Mouse (Mus musculus) cerebellum, postnatal 4 days (tissue): ENCODE results near the gene Gtf2h3.
"Not testable (repeated sequence)": the region's sequence is repeated elsewhere in the genome, so short reads cannot be mapped to it uniquely, and the experiment has no call there.

Experiments
- DNase-seq, 2 experiments: peaks; one replicate each; pipeline ENCODE4 v3.0.0; 2022; ENCODE audit warnings: low spot score in 2 of 2, mixed read lengths in 1 of 2

The Gtf2h3 gene

DNA sequence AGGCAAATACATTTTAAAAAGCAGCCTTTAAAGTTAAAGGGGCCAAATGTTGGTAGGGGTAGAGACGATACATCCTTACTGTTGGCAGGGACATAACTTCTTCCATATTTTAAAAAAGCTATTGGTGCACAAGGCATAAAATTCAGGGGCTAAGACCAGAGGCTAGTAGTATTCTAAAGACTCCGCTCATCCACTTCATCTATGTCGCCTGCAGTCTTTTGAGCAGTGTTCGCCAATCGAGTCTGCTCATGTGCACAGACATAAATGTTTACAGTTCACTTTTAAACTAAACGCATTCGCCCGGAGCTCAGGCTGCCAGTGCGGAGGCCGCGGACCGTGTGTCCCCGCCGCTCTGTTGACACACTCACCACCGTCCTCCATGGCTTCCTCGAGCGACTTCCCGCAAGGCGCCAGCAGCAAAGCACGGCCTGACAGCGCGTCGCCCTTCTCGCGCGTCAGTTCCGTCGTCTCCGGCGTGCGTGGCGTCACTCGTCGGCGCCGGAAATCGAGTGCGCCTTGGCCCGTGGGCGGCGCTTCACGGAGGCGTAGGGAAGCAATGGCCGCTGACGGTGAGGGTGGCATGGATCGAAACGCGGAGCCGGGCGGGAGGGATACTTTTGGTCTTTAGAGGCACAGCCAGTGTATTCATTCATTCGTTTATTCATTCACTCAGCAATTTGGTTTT, at the start of gene Gtf2h3, which contains the start of gene Eif2b1:
Gene Gtf2h3, plus strand, starts transcription at position 508 of the 685 bp plus-strand sequence.
Gene Eif2b1, minus strand, starts transcription at position 499 of the 685 bp plus-strand sequence.
- DNase-seq = peak; percentile 92 to 95

DNA sequence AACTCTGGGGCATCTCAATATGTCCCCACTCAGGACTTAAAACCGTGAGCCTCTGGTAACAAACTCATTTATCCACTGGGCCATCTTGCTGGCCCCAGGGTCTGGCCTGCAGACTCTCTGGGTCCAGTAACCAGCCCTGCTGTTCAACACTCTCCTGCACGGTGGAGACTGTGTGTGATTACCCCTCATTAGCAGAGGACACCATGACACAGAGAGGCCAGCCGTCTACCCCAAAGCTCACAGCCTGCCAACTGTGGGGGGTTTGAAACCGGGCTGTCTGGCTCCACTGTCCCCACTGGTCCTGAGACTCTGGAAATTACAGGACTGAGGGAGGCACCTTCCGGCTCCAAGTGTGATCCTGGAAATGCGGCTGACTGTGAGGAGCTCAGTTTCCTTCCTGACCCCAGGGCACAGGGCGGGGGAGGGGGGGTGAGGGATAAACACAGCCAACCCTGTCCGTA, 49.7 kb upstream of the Gtf2h3 start:
- no peak for DNase-seq

DNA sequence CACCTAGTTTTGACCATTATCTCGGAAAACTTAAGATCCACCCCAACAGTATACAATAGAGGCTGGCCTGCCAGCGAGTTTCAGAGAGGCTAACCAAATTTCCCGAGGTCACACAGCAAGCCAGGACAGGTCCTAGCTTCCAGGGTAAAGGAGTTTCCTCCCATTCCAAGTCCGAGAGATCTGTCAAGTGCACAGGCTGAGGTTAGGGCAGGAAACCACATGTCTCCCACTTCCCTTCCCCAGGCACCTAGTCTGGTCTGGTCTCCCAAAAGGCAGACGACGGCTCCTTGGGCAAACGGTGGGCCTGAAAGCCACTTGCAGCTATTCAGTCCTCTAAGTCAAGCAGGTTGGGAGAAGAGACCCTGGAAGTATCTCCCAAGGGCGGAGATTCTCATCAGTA, 49.2 kb upstream of the Gtf2h3 start:
- DNase-seq = no peak

DNA sequence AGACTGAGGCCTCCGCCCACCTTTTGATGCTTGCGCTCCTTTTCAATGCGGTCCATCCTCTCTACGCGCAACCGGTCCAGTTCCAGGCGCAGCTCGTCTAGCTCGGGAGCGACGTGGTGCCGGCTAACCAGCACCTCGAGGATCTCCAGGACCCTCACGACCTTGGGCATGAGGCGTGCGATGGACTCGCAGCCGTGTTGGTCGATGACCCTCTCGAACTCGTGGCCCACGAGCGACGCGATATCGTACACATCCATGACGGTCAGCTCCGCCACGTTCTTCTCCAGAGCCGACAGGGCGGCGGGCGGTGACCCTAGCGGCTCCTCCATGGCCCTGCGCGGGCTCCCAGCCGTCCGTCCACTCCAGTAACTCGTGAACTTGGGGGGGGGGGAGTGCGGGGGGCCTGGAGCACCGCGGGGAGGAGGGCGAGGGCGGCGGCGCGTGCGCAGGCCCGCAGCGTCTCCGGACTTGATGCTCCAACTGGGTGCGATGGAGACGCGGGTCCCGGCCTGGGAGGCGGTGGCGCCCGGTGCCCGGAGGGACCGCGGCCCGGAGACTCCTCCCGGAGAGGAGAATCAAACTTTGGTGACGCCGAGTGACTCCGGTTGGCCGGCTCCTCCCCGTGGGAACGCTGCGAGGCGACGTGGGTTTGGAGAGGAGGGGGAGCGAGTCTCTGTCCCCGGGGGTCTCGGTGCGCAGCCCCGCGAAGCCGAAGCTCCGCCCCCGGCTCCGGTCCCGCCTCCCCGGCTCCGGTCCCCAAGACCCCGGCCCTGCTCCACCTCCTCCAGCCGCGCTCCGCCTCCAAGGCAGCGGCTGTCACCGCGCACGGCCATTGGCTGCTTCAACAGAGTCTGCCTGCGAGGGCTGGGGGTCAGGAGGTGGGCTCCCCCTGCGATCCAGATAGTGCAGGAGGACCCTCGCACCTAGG, 48.0 kb upstream of the Gtf2h3 start, which contains the start of gene Rilpl1:
Gene Rilpl1, minus strand, starts transcription at position 737 of the 928 bp plus-strand sequence.
- peak; percentile 74 to 83 for DNase-seq

DNA sequence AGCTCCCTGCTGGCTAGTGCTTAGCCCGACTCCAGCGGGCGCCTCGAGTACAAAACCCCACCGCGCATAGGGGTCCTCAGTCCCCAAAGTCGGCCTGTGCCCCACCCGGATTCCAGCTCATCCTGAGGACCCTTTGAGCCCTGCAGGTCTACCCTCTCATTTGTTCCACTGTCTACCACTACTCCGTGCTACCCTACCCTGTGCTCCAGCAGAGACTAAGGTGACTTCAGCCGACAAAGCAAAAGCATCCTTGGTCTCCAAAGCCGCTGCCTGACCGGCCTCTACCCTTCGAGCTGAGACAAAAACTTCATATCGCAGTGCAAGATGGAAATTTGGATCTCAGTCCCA, 47.4 kb upstream of the Gtf2h3 start:
- no peak for DNase-seq

DNA sequence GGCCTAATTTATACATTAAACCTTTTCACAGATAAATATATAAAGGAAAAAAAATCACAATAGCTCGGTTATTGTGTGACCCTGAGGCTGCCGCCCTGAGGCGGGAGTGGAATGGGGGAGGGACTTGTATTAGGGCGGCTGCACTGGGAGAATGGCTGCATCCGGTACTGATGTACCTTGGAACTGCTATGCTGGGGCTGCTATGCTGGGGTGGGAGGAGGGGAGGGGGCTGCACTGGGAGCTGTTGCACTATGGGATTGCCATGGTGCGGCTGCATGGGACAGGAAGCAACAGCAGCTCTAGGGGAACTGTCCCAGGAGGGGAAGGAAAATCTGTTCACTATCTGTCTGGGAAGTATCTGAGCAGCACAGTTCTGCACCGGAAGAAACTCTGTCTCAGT, 46.5 kb upstream of the Gtf2h3 start:
- no peak for DNase-seq

DNA sequence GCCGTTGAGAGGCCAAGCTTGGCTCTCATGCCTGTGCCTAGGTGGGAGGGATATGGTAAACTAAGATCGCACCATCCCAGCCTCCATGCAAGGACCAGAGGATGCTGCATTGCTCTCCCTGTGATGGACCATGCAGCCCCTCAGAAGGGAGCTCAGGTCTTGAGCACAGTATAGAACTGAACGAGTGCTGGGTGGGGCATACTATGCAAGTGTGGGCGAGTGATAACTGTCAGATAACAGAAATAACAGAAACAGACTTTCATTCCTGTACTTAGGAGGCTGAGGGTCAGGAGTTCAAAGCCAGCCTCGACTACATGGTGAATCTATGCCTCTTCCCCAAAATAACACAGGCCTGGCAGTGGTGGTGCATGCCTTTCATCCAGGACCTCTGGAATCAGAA, 43.9 kb upstream of the Gtf2h3 start:
- DNase-seq = no peak

DNA sequence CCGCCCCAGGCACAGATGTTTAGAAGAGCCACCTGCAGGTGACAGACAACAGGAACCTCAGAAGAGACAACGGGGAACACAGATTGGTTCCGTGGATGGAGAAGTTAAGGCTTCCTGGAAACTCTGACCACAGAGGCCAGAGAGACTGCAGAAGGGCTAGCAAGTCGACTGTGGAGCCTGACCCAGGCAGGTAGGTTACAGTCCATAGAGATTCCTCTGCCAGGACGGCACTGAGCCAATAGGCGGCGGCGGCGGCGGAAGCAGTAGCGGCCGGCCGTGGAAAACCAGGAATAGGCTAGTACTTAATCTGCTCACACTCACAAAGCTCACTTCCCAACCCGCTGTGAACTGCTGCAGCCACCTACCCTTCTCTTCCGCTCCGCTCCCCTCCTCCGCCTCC, 42.2 kb upstream of the Gtf2h3 start:
- DNase-seq = no peak

DNA sequence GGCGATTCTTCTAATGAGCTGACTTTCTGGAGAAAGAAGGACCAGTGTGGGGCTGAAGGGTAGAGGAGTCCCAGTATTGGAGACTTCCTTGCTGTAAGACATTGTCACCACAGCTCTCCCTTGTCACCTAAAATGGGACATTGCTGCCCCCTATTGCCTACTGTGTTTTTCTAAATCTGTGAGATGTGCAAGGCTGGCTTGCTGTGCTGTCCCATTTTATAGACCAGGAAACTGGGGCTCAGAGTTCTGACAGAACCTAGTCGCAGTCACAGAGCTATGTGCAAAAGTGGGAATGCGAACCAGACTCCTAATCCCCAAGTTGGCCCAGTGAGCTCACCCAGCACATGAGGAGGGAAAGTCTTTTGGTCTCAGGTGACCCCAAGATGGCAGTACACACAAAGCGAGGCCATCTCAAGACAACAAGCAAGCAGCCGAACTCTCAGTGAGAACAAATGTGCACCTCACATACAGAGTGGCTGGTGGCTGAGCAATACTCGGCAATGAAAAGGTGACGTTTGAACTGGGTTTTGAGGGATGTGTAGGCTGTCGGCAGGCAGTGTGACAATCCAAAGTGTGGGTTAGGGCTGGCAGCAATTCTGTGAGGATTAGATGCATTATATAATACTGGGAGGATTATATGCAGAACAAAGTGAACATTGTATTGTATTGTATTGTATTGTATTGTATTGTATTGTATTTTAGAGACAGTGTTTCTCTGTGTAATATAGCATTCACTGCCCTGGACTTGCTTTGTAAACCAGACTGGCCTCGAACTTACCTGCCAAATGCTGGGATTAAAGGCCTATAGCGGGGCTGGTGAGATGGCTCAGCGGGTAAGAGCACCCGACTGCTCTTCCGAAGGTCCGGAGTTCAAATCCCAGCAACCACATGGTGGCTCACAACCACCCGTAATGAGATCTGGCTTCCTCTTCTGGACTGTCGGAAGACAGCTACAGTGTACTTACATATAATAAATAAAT, 39.8 kb upstream of the Gtf2h3 start:
- peak in 1 of 2 experiments; percentile 31 for DNase-seq

DNA sequence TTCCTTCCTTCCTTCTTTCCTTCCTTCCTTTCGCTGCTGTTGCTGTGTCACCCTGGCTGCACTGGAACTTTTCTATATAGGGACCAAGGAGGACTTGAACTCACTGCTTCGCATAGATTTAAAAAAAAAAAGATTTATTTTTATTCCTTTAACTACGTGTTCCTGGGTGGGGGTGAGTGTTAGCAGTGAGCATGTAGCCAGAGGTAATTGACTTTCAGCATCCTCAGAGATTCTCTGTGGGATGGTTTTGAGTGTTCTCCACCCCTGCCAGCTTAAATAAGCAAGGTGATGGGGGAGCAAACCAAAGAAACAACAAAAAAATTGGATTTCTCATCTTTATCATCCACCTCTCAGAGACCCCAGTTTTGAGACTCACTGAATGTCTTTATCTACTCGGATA, 39.0 kb upstream of the Gtf2h3 start:
- DNase-seq = no peak

DNA sequence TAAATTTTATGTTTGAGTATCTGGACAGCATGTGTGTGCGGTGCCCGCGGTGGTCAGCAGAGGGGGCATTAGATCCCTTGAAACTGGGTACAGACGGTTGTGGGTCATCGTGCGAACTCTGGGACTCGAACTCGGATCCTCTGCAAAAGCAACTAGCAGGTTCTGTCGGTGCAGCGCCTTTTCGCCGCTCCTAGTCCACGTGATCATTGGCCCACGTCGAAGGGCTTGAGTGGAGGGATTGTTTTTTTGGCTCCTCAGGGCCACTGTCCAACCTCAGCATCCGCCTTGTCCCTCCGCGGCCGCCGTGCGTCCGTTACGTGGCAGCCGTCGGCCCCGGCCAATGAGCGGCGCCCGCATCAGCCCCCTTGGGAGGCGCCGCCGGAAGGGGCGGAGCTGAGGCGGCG, 38.6 kb upstream of the Gtf2h3 start, which contains the start of gene Tmed2:
Gene Tmed2, plus strand, starts transcription at position 313 of the 404 bp plus-strand sequence.
- peak; percentile 79 to 93 for DNase-seq

DNA sequence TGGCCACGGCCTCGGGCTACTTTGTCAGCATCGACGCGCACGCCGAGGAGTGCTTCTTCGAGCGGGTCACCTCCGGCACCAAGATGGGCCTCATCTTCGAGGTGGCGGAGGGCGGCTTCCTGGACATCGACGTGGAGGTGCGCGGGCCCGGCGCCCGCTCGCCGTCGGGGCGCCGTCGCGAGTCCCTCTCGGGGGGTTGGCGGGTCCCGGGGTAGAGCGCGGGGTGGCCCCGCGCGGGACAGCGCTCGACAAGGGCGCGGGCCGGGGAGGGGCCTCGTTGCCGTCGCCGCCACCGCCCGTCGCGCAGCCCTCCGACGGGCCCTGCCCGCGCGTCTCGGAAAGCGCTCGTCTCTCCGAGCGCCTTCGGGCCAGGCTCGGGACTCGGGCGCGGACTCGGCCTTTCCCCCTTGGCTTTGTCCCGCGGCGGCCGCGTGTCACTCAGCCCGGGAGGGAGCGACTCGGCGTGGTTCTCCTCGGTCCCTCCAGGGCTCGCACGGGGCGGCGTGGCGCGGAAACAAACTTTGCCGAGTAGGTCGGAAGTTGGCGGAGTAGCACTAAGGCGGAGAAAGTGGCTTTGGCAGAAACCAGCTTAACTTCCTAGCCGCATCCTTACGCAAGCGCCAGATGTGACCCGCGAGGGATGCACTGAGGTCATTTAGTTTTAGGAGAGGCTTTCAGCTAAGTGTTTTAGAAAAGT, 37.9 kb upstream of the Gtf2h3 start:
- peak in 1 of 2 experiments; percentile 59 for DNase-seq

DNA sequence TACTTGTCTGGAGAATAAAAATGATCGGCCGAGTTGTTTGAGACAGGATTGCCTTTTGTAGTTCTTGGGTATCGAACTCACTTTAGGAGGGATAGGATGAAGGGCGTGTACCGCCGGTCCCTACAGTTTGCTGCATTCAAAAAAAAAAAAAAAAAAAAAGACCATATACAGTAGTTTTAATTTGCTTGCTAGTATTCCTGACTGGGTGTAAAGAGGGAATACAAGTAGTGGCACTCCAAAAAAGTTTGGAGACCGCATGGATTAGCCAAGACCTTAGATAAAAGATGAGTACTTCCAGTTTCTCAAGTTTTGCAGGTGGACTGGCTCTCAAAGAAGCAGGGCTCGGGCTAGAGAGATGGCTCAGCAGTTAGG, 37.4 kb upstream of the Gtf2h3 start:
- no peak for DNase-seq

DNA sequence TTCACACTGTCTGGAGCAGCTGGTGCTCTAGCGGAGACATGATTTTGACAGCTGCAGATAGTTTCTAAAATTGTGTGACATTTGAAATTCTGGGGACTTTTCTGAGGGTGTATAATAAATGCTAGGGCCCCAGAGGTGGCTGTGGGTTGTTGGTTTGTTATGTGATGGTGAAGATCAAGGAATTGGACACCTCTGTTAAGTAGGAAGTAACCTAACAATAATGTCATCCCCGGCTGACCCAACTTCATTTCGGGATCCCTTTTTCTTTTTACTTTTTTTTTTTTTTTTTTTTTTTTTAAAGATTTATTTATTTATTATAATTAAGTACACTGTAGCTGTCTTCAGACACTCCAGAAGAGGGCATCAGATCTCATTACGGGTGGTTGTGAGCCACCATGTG, 28.2 kb upstream of the Gtf2h3 start:
- not testable (repeated sequence) for DNase-seq

DNA sequence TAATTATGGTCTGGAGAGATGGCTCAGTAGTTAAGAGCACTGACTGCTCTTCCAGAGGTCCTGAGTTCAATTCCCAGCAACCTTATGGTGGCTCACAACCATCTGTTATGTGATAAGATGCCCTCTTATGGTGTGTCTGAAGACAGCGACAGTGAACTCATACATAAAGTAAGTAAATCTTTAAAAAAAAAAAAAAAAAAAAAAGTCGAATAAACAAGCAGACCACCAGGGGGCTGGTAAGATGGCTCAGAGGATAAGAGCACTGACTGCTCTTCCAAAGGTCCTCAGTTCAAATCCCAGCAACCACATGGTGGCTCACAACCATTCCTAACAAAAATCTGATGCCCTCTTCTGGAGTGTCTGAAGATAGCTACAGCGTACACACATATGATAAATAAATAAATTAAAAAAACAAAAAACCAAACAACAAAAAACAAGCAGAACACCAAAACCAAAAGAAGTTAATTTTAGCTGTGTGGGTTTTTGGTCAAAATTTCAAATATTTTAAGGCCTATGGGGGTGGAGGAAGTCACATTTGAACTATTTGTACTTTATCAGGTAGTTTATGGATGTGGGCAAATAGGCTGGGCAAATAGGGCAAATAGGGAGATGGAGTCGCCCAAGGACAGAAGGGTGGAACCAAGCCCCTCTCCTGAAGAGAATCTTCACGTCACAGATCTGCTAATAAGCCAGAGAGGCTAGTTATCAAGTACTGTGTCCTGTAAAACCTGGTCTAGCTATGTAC, 27.4 kb upstream of the Gtf2h3 start:
- not testable (repeated sequence) for DNase-seq

DNA sequence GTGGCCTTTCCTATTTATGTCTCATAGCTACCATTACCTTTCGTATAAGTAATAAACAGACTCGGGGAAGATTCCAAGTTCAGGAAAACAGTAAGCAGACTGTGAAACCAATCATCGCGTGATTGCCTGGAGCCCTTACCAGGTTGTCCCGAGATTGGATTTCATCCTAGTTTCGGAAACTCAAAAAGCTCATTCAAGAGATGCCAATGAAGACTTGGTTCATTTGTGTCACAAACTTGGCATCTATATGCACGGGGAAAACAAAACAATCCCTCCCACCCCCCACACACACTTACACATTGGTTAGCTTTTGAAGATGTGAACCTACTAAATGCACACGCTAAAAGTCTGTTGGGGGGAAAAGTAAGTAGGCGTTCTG, 26.9 kb upstream of the Gtf2h3 start:
- no peak for DNase-seq

DNA sequence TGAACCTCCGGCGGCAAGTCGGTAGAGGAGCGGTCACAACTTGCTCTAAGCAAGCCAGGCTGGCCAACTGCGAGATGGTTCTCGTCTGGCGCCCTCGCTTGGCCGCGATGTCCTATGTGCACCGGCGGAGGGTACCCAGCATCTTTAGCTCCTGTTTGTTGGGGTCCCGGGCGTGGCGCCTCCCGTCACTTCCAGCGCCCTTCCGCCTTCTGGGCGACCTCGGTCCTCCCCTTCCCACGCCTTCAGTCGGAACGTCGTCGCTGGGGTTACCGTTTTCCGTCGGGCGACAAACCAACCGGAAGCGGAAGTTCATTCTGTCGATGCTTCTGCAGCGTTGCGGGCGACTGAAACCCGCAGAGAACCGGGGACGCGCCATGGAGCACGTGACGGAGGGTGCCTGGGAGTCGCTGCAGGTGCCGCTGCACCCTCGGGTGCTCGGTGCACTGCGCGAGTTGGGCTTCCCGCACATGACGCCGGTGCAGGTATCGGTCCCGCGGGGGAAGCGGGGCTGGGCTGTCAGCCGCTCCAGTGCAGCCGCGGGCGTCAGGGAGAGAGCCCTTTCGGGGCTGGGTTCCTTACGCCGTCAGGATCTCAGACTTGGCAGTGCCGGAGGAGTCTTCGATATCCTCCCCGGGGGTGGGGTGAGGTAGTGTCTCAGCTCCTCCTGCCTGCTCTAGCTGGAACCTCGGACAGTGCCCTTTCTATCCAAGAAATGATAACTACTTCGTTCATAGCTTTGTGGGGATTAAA, 26.2 kb upstream of the Gtf2h3 start, which contains the start of gene Ddx55:
Gene Ddx55, plus strand, starts transcription at position 307 of the 750 bp plus-strand sequence.
- DNase-seq = peak; percentile 83 to 92

DNA sequence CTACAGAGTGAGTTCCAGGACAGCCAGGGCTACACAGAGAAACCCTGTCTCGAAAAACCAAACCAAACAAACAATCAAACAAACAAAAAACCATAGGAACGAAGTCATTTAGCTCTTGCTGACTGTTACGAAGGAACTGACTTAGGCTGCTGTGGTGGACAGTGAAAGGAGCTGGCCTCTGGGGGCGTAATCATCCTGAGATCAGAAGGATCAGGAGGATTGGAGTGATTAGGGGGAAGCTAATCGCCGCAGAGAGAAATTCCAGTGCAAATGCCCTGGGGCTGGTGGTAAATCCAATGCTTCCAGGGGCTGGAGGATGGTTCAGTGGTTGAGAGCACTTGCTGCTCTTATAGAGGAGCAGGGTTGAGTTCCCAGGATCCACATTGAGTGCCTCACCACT, 25.3 kb upstream of the Gtf2h3 start:
- no peak for DNase-seq

DNA sequence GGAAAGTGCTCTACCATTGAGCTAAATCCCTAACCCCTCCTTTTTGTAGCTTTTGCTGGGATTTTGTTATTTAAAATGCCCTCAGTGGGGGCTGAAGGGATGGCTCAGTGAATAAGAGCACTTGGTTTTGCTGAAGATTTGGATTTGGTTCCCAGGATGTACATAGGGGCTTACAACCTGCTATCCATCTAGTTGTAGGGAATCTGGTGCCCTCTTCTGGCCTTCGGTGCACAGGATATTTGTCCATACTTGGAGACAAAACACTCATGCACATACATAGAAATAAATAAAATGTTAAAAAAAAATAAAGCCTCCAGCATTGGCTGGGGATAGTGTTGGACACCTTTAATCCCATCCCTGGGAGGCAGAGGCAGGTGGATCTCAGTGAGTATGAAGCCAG, 23.8 kb upstream of the Gtf2h3 start:
- DNase-seq = no peak
